Mouse (Mus musculus) testis, postnatal 14 days (tissue): ENCODE data around the gene Zhx3.

Source experiments
- DNase-seq: peaks from one replicate; pipeline ENCODE4 v3.0.0; 2021; ENCODE audit warnings: low spot score

The Zhx3 gene

DNA sequence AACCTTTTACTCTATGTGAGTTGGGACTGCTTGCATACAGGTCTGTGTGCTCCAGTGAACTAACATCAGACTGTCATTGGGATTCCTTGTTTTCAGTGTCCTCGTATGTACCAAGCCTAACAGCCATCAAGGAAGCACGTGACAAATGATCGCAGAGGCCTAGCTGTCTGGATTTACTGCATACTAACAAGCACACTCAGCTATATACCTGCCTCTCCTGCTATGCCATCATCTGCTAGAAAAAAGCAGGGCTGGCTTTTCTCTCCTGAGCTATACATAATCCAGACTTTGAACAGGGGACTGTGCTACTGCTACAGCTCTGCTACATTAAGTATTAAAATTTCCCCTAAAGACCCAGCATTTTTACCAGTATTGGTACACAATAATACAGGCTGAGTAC is 70.5 kb downstream of the Zhx3 start:
- no peak for DNase-seq

DNA sequence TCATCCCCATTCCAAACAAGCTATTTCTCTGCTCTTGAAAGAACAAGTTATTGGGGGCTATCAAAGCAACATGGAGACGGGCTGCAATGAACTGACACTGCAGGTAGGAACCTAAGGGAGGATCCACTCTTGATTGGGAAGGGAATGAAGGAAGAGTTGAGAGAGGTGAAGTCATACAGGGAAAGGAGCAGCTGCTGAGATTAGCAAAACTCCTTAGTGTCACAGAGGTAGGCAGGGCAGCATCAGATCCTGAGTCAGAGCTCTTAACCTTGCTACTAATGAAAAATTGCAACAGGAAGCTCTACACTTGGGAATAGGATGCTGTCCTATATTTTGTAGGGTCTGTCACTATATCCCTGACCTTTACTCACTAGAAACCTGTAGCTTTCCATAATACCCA is 71.8 kb downstream of the Zhx3 start:
- no peak for DNase-seq

DNA sequence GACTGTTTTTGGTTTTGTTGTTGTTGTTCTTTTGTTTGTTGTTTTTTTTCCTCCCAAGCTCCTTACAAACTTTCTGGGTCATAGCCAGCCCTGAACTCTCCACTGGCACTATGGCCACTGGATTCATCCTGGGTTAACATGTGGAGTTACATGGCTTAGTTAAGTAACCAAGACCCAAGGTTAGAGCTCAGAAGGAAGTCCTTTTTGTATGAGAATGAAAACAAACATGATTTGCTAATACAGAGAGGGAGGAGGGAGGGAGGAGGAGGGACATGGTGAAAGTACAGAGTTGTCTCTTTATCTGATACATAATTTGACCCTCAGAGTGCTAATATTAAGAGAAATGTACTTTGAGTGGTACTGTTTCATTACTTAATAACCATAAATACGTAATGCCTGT is 74.6 kb downstream of the Zhx3 start:
- no peak for DNase-seq

DNA sequence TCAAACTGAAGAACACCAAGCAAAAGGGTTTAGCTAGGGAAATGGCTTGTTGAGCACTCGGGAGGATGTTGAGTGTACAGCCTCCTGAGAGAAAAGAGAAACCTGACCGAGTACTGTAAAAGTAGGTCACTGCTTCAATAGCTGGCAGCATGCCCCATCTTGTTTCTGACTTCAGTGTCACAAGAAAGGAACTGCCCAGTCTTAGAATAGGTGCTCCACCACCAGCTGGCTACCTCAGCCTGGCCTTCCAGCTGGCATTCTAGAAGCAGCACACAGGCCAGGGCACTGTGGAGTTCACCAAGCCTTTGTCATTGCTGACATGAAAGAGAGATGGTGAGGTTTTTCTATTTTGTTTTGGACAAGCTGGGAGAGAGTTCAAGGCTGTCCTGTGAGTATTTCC is 75.8 kb downstream of the Zhx3 start:
- DNase-seq, result no peak

DNA sequence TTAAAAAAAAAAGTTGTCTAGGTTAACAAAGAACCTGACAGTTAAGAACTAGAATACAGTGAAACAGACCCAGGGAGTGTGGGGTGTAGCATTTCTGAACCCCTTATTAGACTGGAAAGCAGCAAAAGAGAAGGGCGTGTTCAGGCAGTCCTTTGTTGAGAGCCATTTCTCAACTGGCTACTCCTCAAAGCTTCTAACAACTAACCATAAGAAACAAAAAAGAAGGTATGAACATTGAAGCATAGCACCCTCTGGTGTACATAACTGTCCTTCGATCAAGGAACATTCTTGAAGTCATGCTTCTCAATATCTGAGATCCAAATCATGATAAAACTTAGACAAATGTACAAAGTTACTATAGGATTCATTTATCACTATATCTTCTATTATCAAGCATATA is 79.7 kb downstream of the Zhx3 start:
- DNase-seq, result no peak

DNA sequence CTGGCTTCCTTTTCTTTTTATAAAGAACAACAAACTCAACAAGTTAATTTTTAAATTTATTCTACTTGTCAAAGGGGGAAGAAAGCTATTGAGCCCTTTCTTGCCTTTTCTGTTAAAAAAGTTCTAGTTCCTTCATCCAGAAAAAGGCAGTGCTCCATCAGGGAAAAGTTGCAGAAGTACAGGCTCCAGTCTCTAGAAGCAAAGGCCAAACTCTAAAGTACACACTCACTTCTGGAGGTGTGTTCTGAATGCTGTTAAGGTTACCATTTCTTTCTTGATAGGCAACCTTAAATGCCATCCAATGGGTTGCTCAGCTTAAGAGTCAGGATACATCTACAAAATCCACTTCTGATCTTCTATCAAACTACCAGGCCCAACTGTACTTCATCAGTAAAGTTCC is 83.1 kb downstream of the Zhx3 start:
- no peak for DNase-seq

DNA sequence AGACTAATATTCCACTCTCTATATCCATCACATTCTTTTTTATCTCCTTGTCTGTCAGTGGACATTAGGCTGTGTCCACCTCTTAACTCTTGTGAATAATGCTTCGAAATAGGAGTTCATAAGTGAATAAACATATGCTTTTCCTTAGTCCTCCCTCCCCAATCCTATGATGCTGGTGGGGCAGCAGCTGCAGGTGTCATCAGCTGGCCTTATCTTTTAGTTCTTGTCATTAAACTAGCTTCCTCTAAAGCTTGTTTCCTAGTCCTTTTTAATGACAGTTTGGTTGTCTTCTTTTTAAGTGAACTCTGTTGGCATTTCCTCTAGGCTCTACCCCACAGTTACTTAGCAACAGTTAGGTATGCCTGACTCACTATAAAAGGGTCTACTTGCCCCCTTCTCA is 83.8 kb downstream of the Zhx3 start:
- DNase-seq, result no peak

DNA sequence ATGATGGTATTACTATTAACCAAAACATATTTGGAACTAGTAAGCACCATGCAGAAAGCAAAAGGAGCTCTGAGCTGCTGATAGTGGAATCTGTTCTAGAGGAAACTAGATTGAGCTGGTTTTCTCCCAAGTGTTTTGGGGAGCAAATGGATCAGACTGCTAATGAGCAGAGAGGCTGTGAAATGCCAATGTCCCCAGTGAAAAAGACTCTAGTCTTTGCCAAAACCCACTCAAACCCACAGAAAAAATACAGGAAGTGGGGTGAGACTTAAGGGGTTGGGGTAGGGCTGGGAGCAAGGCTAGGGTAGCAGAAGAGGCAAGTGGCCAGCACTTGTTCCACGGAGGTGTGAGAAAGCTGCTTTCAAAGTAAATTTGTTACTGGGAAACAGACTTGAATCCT is 86.5 kb downstream of the Zhx3 start:
- DNase-seq, result no peak

DNA sequence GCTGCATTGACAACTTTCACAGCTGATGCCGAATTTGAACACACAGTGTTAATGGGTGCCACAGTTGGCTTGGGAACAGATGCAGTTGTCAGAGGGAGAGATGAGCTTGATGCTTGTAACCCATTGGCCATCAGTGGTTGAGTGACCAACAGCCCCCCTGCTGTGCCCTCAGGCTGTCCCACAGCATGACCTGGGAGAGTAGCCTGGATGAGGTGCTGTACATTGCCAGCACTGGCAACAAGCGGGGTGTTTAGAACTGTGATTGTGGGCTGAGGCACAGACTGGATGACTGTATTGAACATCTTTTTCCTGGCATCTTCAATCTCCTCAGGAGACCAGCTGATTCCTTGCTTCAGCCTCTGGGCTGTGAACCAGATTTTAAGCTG is 92.0 kb downstream of the Zhx3 start:
- DNase-seq, result no peak

DNA sequence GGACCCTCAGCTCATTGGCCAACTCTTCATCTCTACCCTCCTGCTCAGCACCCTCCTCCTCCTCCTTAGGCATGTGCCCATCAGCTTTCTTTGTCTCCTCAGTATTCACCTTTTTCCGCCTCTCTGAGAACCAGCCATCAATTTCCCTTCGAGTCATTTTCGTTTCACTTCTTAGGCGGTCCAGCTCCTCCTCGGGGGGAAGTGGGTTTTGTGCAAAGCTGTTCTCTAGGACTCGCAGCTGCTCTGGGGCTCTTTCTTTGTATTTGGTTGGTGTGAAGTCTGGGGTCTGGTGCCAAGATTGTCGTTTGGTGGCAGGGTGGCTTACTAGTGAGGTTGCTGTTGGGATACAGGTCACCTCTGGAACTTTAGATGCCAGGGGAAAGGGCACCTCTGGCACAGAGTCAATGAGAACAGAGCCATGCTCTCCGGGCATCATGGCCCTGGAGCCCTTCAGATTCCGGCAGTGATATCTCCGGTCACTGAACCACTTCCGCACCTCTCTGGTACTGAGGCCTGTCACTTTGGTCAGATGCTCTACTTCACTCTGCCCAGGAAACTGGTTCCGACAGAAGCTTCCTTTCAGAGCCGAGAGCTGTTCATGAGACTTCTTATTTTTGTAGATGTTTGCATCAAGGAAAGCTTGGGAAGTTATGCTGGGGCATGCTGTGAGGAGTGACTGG is 92.5 kb downstream of the Zhx3 start:
- no peak for DNase-seq

DNA sequence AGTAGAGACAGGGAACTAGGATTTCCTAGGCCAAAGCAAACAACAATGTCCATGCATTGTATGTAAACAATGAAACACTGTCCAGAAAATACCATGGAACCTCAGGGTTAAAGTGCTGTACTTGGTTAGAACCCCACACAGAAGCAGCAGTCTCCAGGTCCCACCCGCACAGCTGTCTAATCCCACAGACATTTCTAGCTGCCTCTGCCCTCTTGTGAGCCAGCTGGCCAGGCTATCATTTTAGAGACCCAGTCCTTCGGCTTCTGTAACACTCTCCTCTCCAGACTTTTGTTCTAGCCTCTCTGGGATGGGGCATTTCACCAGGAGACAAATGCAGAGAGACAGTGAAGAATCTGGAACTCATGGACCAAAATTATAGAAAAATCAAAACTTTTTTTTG is 94.8 kb downstream of the Zhx3 start:
- DNase-seq, result no peak

DNA sequence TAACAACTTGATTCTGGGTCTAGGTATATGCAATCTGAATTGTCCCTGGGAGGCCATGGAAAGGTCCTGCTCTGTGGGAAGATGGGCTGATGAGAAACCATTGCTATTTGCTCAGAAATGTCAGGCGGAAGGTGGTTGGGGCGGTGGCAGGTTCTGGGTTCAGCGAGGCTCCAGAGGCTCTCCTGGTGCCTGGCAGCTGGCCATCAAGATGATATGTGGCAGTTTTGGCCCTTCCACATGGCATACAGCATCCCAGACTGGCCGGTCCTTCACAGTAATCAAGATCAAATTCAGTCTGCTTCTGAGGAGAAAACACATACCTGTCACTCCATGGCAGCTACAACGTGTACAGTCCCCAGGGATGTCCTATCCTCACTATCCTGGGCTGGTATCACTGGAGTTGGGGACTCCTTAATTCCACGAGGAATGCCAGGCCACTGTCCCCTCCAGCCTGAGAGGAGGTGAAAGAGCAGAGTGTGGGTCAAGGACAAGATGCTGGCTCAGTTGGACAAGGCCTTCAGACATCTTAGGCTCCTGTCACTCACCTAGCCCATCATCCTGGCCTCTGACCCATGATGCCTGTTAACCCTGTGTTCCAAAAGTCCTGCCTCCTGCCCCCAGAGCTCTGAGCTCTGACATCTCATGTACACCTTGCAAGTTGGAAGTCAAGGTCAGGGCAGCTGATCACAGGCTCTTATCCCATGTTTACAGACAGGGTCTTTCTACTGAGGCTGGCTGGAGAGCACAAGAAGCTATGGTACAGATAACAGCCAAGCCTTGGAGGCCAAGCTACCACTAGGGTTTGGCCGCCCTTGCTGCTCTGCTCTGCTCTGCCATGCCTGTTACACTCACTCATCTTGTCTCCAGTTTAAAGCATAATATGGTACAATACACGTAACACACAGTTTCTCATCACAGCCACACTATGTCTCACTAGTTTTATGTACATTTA is 101.2 kb downstream of the Zhx3 start:
- DNase-seq, result no peak

DNA sequence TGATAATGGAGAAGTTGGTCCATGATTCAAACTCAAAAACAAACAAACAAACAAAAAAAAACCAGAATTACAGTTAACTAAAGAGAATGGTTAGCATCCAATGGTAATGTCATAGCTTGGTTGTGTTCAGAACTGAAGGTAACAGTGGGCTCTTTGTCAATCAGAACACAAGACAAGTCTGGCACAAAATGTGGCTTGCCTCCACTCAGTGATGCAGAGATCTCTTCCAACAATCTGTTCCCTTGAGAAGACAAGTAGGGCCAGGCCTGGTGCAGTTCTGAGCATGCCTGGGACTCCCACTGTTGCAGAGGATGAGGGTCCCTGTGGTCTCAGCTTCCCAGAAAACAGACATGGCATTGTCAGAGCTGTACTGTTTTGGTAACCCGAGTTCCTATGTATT is 101.9 kb downstream of the Zhx3 start:
- DNase-seq, result no peak

DNA sequence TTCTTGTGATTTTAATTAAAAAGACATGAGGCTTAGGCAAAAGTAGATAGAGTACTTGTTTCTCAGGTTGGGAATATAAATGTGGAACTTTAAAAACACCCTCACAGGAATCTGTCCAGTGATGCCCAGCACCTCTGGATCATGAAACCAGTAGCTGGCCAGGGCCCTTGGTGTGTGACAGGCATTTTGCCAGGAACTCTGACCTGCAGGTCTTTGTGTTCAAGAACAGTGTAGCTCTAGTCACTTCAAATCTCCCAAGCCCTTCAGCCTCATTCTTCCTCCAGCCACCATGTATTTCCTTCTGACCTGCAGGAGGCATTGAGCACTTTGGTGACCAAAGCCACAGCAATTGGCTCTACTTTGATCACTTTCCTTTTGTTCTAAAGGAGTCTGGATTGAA is 102.4 kb downstream of the Zhx3 start:
- DNase-seq, result no peak

DNA sequence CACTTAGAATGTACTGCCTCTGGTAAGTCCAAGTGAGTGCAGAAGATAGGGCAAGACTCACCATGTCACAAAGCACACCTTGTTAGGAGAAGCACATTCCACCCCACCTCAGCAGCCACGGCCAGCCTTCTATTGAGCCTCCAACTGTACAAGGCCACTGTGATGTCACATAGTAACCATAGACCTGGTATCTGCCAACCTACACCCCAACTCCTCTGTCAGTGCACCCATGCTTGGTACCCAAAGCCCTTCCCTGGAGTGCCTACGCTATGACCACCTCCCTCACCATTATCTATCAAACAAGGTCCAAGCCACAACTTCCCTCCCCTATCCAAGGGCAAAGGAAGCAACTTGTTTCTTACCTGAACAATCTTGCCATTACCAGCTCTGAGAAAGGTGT is 103.8 kb downstream of the Zhx3 start:
- no peak for DNase-seq

DNA sequence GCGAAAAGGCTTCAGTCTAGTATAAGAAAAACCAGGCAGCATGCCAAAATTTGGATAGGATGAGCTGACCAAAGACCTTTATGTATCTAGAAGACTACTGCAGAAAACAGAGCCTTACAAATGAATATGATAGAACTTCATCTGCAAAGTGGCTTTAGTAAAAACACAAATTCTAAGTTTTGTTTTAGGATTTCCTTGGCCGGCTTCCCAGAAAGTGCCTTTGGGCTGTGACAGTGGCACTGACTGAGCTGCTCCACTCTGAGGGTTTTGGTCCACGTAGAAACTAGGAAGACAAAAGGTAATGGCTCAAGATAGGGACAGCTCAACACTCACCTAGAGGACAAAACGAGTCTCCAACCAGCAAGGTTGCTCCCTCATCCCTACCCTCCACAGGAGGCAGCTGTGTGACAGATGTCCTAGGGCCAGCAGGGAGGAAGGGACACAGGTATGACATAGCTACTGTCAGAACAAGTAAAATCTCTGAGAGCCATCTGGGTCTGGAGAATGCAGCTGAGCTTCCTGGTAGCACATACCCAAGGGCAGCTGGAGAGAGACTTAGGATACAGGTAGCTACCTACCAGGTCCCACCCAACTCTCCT is 104.6 kb downstream of the Zhx3 start:
- no peak for DNase-seq

DNA sequence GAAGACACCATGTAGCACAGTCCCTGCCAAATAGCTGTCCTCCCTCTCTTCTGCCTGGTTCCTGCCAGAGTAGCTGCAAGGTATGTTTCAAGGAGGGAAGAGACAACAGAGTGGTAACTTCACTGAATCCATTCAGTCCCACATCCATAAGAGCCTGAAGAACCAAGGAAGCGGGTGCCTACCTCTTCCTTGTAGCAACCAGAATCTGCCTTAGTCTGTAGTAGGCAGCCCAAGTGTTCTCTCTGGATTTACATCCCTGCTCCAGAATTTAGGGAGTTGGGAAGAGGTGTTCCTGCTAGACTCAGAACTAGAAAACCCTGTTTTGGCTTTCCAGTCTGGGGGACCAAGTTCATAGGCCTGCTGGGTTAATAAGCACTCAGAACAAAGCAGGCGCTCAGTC is 105.6 kb downstream of the Zhx3 start:
- DNase-seq, result no peak

DNA sequence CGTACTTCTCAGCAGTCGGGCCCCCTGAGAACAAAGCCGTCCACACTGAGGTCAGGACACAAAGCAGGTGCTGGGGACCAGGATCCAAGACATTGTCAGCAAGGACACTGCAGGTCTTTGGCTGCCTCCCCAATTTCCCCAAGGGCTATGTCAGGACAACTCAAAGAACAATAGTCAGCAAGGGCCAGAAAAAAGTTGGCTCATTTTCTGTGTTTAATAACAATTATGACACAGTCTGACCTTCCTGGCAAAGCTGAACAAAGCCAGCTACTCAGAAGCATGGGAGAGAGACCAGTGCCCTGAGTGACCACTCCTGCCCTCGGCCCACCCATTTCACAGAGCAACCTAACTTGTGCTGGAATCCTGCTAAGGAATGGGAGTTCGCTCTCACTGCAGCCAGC is 106.4 kb downstream of the Zhx3 start:
- DNase-seq, result peak; percentile 73

DNA sequence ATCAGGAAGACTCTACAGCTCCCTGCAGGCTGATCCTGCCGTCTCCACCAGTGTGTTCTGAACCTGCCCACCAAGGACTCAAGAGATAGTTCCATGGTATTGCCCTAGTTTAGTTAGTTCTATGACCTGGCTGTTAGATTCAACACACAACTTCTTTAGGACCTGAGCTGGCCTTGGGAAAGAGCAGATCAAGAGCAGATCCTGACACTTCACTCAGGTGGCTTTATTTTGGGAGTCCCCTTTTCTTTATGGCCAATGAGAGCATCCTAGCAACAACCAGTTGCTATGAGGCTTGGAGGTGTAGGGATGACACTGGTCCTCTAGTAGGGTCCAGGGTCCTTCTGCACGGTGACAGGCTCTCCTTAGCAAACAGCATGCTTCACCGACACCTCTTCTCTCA is 107.7 kb downstream of the Zhx3 start:
- no peak for DNase-seq

DNA sequence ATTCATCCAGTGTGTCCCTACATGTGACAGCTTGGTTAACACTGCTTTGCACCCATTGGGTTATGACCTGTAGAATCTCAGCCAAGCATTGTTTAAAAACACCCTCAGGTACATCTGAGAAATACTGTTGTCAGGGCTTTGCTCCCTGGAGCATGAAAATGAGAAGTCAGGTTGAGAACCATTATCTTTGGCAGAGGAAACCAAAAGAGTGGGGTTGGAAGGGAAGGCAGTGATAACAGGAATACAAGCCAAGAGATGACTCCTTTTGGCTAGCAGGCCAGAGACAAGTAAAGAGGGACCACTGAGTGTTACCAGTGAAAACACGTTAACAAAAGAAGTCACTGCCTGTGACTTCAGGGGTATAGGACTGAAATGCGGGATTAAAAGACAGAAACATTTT is 108.4 kb downstream of the Zhx3 start:
- no peak for DNase-seq

DNA sequence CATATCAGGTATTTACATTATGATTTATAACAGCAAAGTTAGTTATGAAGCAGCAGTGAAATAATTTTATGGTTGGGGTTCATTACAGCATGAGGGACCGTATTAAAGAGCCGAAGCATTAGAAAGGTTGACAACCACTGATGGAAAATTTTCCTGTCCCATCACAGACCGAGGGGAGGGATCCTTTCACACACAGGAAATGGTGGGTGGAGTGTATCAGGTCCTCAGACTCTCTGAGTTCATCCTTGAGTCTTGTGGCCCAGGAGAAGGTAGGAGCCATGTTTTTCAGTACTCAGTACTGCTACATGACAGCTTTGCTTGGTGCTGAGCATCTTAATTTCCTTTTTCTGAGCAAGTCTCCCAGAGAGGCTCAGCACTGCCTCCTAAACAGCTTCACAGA is 109.0 kb downstream of the Zhx3 start:
- DNase-seq, result no peak

DNA sequence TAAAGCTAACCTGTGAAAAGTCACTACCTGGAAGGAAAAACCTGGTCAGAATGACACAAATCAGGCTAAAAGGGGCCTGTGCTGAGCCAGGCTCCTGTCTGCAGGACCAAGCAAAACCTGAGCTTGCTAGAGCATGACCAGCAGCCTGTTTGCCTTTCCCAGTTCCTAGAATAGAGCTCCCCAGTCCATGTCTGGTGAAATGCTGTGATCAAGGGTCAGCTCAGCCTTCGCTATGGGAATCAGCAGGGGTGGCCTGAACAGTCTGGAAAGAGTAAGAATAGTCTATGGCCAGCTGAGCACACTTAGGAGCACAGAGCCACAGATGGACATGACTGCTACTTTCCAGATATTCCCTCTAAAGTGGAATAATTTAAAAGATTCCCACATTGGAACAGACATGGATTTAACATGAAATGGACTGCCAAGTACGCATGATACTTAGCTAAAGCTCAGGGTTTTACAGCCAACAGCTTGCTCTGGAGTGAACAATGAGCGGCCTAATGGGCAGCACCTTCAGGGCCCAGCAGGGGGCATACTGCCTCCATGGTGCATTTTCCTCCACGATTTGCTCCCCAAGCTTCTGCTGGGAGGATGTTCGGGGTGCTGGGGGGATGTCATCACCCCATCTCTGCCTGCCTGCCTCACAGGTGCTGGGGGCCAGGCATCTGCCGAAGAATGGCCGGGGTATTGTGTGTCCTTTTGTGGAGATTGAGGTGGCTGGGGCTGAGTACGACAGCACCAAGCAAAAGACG is 112.2 kb downstream of the Zhx3 start:
- no peak for DNase-seq
